Mouse (Mus musculus): ENCODE results near the gene Aebp1. TPM values are rescaled to one million over a fixed set of nuclear protein-coding genes. Genes with fewer than 3 reads are reported as not detected.
"Not testable (repeated sequence)": the region's sequence is repeated elsewhere in the genome, so short reads cannot be mapped to it uniquely, and the experiment has no call there.

The Aebp1 gene
- total RNA-seq, 2 experiments from 2014 or later, result 6.2 to 9.1 TPM

DNA sequence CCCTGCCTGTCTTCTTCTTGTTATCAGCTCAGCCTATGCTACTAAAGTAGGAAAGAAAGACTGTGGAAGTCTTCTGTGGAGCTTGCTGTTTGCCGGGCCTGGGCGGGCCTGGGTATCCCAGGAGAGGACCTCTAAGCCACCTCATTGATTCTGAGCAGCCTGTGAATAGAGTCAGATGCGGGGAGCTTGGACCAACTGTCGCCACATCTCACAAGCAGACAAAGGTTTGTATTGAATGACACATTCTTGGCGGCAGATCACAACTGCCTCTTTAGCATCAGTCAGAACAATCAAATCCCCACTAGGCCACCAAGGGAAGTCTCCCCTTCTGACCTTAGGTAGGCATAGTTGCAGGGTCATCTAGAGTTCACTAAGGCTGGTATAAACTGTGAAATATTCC lies 25.5 kb downstream of the Aebp1 start:
- Histone ChIP-seq H3K4me3 (no peak overlapping the region), H3K27ac (peak overlapping the region; percentile 11; the same call in 1 of the 2 replicates)
- TF ChIP-seq CTCF (conservative IDR thresholded peaks at IDR 0.05), result no peak
- no peak for DNase-seq (ENCODE audit: low spot score in 2 of 2)

DNA sequence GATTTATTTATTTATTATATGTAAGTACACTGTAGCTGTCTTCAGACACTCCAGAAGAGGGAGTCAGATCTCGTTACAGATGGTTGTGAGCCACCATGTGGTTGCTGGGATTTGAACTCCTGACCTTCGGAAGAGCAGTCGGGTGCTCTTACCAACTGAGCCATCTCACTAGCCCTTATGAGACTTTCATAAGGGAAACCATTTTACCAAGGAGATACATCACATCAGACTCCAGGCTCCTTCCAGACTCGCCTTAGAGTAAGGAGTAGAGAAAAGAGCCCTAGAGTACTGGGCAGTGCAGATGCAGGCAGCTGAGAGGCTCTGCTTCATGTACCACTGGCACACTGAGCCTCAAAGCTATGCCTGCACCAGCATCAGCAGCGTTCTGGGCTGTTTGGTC lies 26.8 kb downstream of the Aebp1 start:
- H3K27ac ChIP-seq; DNase-seq (ENCODE audit: low spot score in 2 of 2); H3K4me3 ChIP-seq: not testable (repeated sequence)

DNA sequence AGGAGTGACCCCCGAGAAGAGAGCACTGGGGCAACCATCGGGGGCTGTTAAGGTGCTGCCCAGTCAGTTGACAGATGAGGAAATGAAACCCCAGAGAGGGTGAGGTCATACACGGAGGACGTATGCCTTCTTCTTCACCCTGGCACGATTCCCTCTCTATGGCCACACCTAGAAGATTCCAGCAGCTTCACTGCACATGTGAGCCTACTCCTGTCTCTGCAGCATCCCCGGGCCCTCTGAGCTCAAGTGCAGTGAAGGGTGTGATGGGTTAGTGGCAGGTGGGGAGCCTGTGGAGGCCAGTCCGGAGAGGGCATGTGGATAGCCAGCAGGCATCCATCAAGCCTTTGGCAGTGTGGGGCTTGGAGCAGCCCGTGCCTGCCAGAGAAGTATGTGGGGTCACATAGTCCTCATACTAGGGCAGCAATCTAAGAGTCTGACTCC lies 30.4 kb downstream of the Aebp1 start:
- DNase-seq (ENCODE audit: low spot score in 2 of 2), result no peak
- no peak for TF ChIP-seq CTCF (conservative IDR thresholded peaks at IDR 0.05)
- no peak overlapping the region for H3K4me3 ChIP-seq
- H3K27ac ChIP-seq, result no peak overlapping the region

DNA sequence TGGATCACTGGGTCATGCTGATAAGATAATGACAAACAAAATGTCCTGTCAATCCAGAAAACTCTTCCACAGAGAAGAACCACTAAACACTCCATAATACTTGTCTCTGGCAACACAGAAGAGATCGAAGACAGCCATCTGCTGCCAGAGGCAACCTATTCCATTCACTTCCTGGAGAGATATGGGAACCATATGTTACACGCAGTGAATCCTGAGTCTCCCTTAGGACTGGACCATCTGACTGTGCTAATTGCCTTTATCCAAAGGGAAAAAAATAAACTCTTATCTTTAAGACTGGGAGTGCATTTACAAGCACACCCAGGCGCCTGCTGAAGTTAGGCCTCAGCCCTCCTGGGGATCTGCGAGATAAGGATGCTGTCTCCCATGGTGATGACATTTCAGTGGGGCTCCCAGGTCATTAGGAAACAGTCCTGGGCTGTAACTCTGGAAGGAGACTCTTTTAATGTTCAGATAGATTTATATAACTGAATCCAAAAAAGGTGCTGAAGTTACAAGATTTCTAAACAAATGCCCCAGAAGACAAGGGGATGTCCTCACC lies 31.1 kb downstream of the Aebp1 start:
- peak in 1 of 2 experiments; percentile 32 for DNase-seq (ENCODE audit: low spot score in 2 of 2)
- Histone ChIP-seq H3K27ac (no peak overlapping the region), H3K4me3 (no peak overlapping the region)
- no peak for TF ChIP-seq CTCF (conservative IDR thresholded peaks at IDR 0.05)

DNA sequence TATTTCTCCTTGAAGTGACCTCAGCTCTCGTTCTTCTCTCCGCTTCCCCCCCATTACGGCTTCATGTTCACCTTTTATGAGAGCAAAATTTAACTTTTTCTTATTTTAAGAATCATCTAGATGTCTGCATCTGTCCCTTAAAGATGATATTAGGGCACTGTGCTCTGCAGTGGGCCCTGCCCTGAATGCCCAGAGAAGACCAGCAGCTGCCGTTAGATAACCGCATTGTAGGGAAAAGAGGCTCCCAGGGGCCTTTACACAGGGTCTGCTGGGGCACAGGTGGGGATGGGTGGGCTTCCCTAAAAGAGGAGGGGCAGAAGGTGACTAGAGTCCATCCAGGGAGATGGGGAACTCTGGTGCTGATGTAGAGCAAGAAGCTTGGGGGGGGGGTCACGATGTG lies 32.1 kb downstream of the Aebp1 start:
- H3K27ac ChIP-seq, result no peak overlapping the region
- no peak for TF ChIP-seq CTCF (conservative IDR thresholded peaks at IDR 0.05)

DNA sequence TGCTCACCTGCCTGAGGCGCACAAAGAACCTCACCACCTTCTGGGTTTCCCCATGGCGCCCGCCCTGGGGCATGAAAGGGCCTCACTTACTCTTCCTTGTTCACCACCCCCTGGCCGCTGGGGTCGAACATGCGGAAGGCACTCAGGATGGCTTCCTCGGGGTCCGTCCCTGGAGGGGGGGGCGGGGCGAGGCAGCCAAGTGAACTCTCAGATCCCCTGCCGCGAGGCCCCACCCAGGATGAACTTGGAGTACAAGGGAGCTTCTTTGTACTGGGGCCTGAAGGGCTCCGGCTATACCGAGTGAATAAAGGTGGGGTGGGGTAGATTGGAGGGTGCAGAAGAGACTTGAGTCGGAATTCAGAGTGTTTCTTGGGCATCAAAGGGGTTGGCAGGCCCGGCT lies 35.5 kb downstream of the Aebp1 start:
- DNase-seq (ENCODE audit: low spot score in 2 of 2), result no peak
- Histone ChIP-seq H3K4me3 (no peak overlapping the region), H3K27ac (no peak overlapping the region)
- TF ChIP-seq CTCF (conservative IDR thresholded peaks at IDR 0.05), result no peak

More for the DNA sequence above, 32.1 kb downstream of the Aebp1 start:
- no peak overlapping the region for H3K4me3 ChIP-seq
- no peak for DNase-seq (ENCODE audit: low spot score in 2 of 2)

DNA sequence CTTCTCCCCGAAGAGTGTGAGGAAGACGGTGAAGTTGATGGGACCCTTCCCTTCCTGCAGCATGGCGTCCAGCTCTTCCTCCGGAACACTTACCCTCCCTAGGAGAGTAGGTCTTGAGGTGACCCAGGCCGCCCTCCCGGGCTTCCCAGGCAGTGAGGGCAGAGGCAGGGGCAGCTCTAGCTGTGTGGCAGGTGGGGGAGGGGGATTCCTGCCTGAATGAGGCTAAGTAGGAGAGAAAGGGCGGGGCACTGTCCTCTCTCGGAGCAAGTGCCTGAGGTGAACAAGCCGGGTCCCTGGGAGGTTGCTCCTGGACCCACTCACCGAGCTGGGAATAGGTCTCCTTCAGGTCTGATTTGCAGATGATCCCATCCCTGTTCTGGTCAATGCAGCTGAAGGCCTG lies 36.1 kb downstream of the Aebp1 start:
- no peak for TF ChIP-seq CTCF (conservative IDR thresholded peaks at IDR 0.05)
- DNase-seq (ENCODE audit: low spot score in 2 of 2), result no peak
- no peak overlapping the region for H3K27ac ChIP-seq
- no peak overlapping the region for H3K4me3 ChIP-seq

DNA sequence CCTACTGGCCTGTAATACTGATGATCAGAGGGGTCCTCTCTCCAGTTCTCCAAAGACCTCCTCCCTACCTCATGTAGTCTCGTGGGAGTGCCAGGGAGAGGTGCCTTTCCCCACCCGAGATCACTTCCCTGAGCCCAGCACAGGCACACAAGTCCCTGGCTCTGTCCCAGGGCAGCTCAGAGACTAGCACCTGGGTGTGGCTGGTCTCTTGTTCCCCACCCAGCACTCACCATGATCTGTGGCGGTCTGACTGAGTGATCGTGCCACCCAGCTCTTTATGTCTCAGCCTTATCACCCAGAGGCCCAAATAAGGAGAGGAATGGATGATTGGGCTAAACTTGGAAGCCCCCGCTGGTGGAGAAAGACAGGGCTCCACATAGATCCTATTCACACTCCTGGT lies 36.8 kb downstream of the Aebp1 start, which contains the start of gene Myl7:
Myl7 (minus strand) TSS at position 252 of the 400 bp plus-strand sequence.
- no peak within 1 kb of the TSS for H3K4me3 ChIP-seq
- DNase-seq (ENCODE audit: low spot score in 2 of 2), result no peak
- no peak within 1 kb of the TSS for H3K27ac ChIP-seq
- no peak for TF ChIP-seq CTCF (conservative IDR thresholded peaks at IDR 0.05)

DNA sequence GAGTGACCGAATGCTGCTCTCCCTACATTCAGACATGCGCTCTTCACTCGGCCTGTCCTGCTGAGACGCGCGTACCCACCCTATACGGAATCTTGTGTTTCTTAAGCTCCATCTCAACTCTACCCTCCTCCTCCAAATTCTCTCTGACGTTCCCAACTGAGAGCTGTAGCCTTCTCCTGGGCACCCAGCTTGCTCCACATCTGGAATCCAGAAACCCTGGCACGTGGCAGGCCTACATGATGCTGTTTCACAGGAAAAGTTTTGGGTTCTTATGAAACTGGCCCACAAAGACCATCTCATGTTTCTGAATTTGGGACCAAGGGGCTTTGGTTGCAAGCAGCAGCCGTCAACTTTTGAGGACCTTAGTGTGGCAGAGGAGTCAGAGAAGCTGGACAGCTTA lies 37.5 kb downstream of the Aebp1 start:
- no peak overlapping the region for H3K4me3 ChIP-seq
- no peak for TF ChIP-seq CTCF (conservative IDR thresholded peaks at IDR 0.05)
- H3K27ac ChIP-seq, result no peak overlapping the region
- DNase-seq (ENCODE audit: low spot score in 2 of 2), result no peak

DNA sequence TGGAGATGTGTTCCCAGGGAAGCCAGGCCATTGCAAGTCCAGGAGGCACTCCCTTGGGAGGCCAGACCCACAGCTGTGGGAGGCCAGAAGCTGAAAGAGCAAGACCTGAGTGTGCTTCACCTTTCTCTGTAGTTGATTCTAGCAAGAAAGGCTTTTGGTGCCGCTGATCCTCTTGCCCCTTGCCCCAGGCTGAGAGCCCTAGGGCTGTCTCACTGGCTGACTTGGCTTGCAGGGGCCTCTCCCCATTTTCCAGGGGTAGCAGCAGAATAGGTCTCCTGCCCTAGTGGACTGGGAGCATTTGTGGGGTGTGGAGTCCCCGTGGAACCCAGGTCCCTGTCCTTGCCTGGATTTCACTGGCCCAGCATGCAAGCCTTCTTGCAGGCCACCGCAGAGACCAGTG lies 39.6 kb downstream of the Aebp1 start:
- DNase-seq (ENCODE audit: low spot score in 2 of 2), result no peak
- Histone ChIP-seq H3K4me3 (peak overlapping the region; percentile 43; the same call in 1 of the 2 replicates), H3K27ac (peak overlapping the region; percentile 62; the same call in 1 of the 2 replicates)
- TF ChIP-seq CTCF (conservative IDR thresholded peaks at IDR 0.05), result no peak

DNA sequence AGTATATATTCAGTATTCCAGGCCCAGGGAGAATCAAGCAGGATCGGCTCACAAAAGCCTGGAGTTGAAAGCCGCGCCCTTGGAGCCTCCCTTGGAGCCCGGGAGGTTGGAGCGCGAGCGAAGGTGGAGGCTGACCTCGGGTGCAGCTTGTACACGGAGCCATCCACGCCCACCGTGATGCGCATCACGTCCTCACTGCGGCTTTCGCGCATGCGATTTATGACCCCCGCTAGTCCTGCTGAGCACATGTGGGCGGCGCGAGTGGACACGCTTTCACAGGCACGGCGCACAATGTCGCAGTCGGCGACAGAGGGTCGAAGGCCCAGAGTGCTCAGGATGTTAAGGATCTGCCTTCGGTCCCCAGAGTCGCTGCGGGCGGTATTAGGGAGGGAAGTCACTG lies 40.2 kb downstream of the Aebp1 start:
- peak in 1 of 2 experiments; percentile 53 for DNase-seq (ENCODE audit: low spot score in 2 of 2)
- TF ChIP-seq CTCF (conservative IDR thresholded peaks at IDR 0.05), result no peak

DNA sequence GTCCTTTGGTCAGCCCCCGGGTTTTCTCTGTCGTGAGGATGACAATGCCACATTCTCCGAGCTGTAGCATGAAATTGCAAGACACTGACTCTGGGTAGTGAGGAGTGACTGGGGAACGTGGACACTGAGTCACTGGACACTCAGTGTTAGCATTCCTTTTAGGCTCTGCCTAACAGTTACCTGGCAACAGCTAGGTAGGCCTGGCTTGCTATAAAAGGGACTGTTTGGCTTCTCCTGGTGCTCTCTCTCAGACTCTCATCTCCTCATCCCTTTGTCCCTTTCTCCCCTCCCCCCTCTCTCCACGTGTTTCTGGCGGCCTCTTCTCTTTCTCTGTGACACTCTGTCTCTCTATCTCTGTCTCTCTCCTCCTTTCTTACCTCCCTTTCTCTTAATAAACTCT lies 40.6 kb downstream of the Aebp1 start:
- no peak for DNase-seq (ENCODE audit: low spot score in 2 of 2)
- Histone ChIP-seq H3K4me3 (peak overlapping the region; percentile 43), H3K27ac (peak overlapping the region; percentile 62)
- no peak for TF ChIP-seq CTCF (conservative IDR thresholded peaks at IDR 0.05)

More for the DNA sequence above, 40.2 kb downstream of the Aebp1 start:
- H3K27ac ChIP-seq, result peak overlapping the region; percentile 62
- peak overlapping the region; percentile 43 for H3K4me3 ChIP-seq

DNA sequence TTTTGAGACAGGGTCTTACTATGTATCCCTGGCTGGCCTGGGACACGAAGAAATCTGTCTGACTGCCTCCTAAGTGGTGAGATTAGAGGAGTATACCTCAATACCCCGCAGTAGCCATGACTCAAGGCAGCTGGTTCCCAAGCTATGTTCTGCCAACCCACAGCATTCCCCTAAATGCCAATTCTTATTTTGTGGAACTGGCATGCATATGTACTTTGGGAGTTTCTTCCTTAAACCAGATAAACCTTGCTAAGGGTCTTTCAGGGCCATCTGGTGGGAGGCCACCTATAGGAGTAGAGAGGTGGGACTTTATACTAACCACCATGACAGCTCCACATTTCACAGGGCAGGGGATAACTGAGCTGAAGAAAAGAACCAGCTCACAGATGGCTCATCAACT lies 42.1 kb downstream of the Aebp1 start:
- no peak for DNase-seq (ENCODE audit: low spot score in 2 of 2)
- no peak overlapping the region for H3K4me3 ChIP-seq
- 0 out of 2 replicates have a peak overlapping the region, but pooled peaks have one; percentile 18 for H3K27ac ChIP-seq
- TF ChIP-seq CTCF (conservative IDR thresholded peaks at IDR 0.05), result no peak

DNA sequence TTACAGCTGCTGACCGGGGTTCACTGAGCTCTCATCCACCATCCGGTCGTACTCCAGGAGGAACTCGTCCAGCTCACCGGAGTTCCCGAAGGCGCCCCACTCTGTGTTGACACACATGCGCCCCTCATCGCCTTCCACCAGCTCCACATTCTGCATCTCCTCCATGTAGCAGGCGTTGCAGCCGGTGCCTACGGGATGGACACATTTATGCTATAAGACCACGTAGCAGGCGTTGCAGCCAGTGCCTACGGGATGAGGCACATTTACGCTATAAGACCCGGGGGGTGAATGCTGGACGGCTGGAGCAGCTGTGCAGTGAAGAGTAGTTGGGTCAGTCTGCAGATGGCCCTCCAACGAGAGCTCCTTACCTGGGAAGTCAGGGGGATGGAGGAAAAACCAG lies 42.6 kb downstream of the Aebp1 start:
- Histone ChIP-seq H3K27ac (no peak overlapping the region), H3K4me3 (no peak overlapping the region)
- TF ChIP-seq CTCF (conservative IDR thresholded peaks at IDR 0.05), result no peak
- no peak for DNase-seq (ENCODE audit: low spot score in 2 of 2)

Measured in layer of hippocampus, adult 2 months (tissue).